Comparison of ENCODE assay signal across 1 mouse cellular context in the genomic region with DNA sequence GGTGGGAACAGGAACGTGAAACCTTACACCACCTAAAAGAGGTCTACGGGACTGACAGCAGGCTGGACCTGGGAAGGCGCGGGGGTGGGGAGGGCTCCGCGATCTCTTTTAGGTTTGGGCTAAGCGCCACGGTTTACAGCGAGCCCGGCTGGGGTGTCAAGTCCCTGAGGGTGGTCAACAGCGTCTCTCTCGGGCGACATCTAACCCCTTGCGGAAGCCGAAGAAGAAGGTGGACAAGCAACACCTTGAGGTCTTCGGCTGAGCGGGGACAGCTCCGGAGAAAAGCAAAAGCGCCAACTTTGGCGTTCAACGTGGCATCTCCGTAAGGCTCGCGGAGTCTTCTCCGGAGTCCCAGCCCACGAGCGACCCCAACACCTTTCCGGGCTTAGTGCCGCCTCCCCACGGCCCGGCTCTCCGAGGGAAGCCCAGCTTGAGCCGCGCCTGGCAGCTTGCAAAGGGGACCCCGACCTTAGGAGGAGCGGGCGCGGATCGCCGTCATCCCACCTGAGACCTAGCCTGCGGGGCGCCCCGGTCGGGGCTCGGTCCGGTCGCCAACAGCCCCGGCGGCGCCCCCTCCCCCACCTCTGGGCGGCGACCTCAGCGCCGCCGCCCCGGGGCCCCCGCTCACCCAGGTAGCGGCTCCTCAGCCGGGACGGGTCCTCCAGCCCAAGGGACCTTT.
TF ChIP-seq lines count a peak whose summit lies in the region.

No protein-coding gene starts in this region.

TF ChIP-seq in MEL, 35 proteins besides CTCF, POLR2A, EP300 and RAD21 (continued from another document):
- TF ChIP-seq MYC (IDR thresholded peaks at IDR 0.05; ENCODE audit: low read depth, low read length) (no peak), GABPA (IDR thresholded peaks at IDR 0.05; ENCODE audit: low read depth, low read length) (no peak), CHD2 (IDR thresholded peaks at IDR 0.05; ENCODE audit: low read length) (no peak), CHD1 (IDR thresholded peaks at IDR 0.05; ENCODE audit: low read depth, low read length) (0 out of 2 replicates have a peak, but pooled peaks have one; percentile 11), TBP (IDR thresholded peaks at IDR 0.05; ENCODE audit: low read depth, low read length) (no peak)
